Mouse (Mus musculus) heart, adult 2 months (tissue): Measurements from ENCODE around the gene Ago3.

ENCODE experiments used
- CTCF ChIP-seq: fragments of 200-600 bp; IDR thresholded peaks from 2 replicates; pipeline ENCODE4 v1.8.1; 2022; ENCODE audit warnings: antibody characterized with exemption, mild to moderate bottlenecking, moderate library complexity
- EP300 ChIP-seq: fragments of 200-500 bp; IDR thresholded peaks from 2 replicates; pipeline ENCODE4 v1.6.1; 2011; ENCODE audit warnings: low read depth, low read length, control low read depth; ENCODE audit not compliant: insufficient read depth

DNA sequence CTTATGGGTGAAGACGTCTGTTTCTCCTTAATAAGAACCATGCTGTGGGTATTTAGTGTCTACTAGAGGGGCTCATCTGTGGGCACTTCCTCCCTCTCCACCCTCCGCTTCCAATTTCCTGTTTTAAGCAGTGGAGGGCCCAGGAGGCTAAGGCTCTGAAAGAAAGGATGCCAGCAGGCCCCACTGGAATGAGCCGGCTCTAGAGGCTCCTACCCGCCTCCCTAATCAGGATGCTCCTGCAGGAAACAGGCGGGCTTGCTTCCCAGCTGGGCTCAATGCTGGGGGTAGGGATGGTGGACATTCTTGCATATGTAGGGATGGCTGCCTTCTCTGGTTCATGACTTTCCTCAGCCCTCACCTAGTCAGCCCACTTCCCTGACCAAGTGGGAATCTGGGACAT, 116.2 kb downstream of the Ago3 start:
- TF ChIP-seq CTCF (no peak), EP300 (no peak)
